Mouse (Mus musculus) adrenal gland, postnatal 25 days (tissue): ENCODE measurements around the gene B230118H07Rik. TPM values are rescaled to one million over a fixed set of nuclear protein-coding genes. Genes with fewer than 3 reads are reported as not detected.

Source experiments
- DNase-seq: peaks from one replicate; pipeline ENCODE4 v3.0.0; 2021; ENCODE audit warnings: mixed read lengths
- total RNA-seq: library from RNA; stranded (reverse); gene quantifications from 2 replicates; pipeline ENCODE4 v1.2.3, GENCODE M21; 2021

Gene B230118H07Rik
- total RNA-seq, 1 experiment from 2014 or later, result 30.4 TPM

DNA sequence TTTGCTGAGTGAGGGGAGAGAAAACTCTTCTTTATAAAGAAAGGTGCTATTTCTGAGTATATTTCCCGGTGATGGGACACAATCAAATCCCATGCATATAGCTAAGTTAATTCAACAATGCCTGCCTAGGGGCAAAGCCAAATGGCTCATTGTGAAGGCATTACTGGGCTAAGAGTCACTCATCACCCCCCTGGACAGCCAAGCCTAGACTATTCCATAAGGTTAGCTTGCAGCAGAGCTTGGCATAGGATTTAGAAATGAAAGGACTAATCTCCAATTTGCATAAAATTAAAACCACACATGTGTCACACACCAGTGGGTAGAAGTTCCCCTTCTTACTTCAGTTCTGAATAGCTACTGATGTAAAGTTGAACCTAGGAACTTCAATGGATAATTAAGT lies 128.8 kb downstream of the B230118H07Rik start:
- no peak for DNase-seq

DNA sequence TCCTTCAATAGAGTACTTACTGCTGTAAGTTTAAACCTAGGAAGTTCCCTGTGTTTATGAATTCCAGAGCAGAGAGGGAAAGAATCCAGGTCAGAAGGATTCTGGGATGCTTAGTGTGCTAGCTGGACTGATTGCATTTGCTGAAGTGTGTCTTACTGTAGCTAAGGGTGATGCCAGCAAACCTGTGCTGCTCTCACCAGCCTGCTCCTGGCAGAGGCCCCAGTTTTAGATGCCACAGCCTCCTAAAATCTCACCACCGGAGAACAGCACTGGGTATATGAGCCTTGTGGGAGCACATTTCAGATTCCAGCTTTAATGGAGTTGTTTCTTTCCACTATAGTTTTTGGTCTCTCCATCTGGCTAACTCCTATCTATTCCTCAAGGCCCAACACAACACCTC lies 129.4 kb downstream of the B230118H07Rik start:
- DNase-seq, result no peak

Other genes starting within 250 kb of the B230118H07Rik start
- not detected in 2 replicates for gene Rag2, start 24.8 kb downstream of the B230118H07Rik start, total RNA-seq
- not detected in 2 replicates for gene Rag1, start within 50 bp of the B230118H07Rik start, total RNA-seq
- gene Traf6, start 28.9 kb upstream of the B230118H07Rik start, total RNA-seq, result 18.7 and 20.0 TPM in 2 replicates
- gene Prr5l, start 233.5 kb upstream of the B230118H07Rik start, total RNA-seq, result 5.9 and 6.6 TPM in 2 replicates
- 45.3 and 49.6 TPM in 2 replicates for gene Commd9, start 236.7 kb upstream of the B230118H07Rik start, total RNA-seq